Mouse (Mus musculus): Measurements from ENCODE around the gene Terf2.

- no peak for TF ChIP-seq CTCF (IDR thresholded peaks at IDR 0.05; ENCODE audit: low read depth, low read length)
- TF ChIP-seq TAL1 (conservative IDR thresholded peaks at IDR 0.05; ENCODE audit: low read depth, low read length) = no peak
- no peak for TF ChIP-seq POLR2AphosphoS5 (IDR thresholded peaks at IDR 0.05; ENCODE audit: insufficient replicate concordance, low read depth, low read length)
- TF ChIP-seq GATA1 (IDR thresholded peaks at IDR 0.05; ENCODE audit: borderline replicate concordance, low read length) = no peak
- no peak for TF ChIP-seq GATA2 (IDR thresholded peaks at IDR 0.05; ENCODE audit: borderline replicate concordance, low read depth, low read length)
Measured at GRCm38 (mm10) chr8:107123063-107123614, 26.8 kb upstream of the Terf2 start.

All from G1E (cell line).